Mouse (Mus musculus): ENCODE measurements around the gene Prkaa1.

Gene Prkaa1

GRCm38 (mm10) chr15:5143361-5144020 is at the start of gene Prkaa1:
Gene Prkaa1, plus strand, starts transcription at chr15:5143861.
- peak; percentile 77 to 80 for DNase-seq (ENCODE audit: low spot score in 2 of 2)

GRCm38 (mm10) chr15:5095534-5096301 is 47.9 kb upstream of the Prkaa1 start:
- no peak for DNase-seq (ENCODE audit: low spot score in 2 of 2)

- DNase-seq (ENCODE audit: low spot score in 2 of 2): no peak
These were observed 46.3 kb upstream of the Prkaa1 start for GRCm38 (mm10) chr15:5097376-5097775.

- no peak for DNase-seq (ENCODE audit: low spot score in 2 of 2)
These were observed 41.3 kb upstream of the Prkaa1 start for GRCm38 (mm10) chr15:5102312-5102711.

DNA sequence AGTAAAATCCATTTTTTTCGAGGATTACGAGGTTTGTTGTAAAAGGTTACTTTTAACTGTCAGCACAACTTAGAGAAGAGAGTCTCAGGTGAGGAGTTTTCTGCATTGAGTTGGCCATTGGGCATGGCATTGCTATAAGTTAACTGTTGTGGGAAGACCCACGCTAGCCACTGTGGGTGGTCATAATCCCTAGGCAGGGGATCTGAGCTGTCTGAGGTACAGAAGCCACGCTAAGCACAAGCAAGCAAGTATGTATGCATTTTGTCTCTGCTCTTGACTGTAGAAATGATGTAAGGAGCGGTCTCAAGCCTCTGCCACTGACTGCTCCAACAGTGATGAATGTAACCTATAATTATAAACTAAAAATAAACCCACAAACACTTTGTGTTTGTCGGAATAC is 37.8 kb upstream of the Prkaa1 start:
- no peak for DNase-seq (ENCODE audit: low spot score in 2 of 2)

DNA sequence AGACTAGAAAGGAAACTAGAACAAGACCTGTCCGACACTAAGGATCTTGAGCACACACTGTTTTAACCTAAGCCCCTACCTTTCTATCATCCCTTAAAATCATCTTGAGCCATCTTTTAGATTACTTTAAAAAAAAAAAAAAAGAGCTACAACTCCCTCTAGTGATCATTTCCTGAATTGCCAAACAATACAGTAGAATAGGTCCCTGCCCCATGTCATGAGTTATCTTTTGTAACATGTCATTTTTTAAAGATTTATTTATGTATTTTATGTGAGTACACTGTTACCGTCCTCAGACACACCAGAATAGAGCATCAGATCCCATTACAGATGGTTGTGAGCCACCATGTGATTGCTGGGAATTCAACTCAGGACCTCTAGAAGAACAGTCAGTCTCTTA is 37.4 kb upstream of the Prkaa1 start:
- DNase-seq (ENCODE audit: low spot score in 2 of 2): no peak

GRCm38 (mm10) chr15:5107686-5108654 is 35.7 kb upstream of the Prkaa1 start, which contains the start of gene Card6:
Gene Card6, minus strand, starts transcription at chr15:5108539.
- peak in 1 of 2 experiments; percentile 40 for DNase-seq (ENCODE audit: low spot score in 2 of 2)

- DNase-seq (ENCODE audit: low spot score in 2 of 2): no peak
These were observed 35.0 kb upstream of the Prkaa1 start for GRCm38 (mm10) chr15:5108655-5109040.

GRCm38 (mm10) chr15:5112651-5113050 is 31.0 kb upstream of the Prkaa1 start:
- DNase-seq (ENCODE audit: low spot score in 2 of 2): no peak

GRCm38 (mm10) chr15:5115173-5115572 is 28.5 kb upstream of the Prkaa1 start:
- no peak for DNase-seq (ENCODE audit: low spot score in 2 of 2)

- peak; percentile 98 for DNase-seq (ENCODE audit: low spot score in 2 of 2)
These were observed 27.2 kb upstream of the Prkaa1 start, which contains the start of gene Rpl37 for GRCm38 (mm10) chr15:5116270-5117030. Gene Rpl37, plus strand, starts transcription at chr15:5116645.

DNA sequence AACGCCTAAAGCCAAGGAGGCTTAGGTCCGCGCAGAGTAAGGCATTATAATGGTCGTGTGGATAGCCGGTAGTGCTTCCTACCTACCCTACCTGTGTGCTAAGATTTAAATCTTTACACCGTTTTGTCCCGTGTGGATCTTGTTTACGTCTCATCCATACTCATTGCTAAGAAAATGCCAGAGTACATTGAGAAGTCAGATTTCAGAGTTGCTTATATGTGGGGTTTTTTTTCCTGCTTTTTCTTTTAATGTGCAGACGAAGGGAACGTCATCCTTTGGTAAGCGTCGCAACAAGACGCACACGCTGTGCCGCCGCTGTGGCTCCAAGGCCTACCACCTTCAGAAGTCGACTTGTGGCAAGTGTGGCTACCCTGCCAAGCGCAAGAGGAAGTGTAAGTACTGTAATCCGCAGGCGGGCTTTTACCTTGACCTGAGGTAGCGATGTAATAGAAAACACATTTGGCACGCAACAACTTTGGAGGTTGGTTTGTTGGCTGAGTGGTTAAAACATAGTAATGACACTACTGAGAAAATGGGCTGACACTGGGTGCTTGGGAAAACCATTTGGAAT is 26.5 kb upstream of the Prkaa1 start:
- DNase-seq (ENCODE audit: low spot score in 2 of 2): peak; percentile 29 to 46

- no peak for DNase-seq (ENCODE audit: low spot score in 2 of 2)
These were observed 25.0 kb upstream of the Prkaa1 start for GRCm38 (mm10) chr15:5118626-5119025.

DNA sequence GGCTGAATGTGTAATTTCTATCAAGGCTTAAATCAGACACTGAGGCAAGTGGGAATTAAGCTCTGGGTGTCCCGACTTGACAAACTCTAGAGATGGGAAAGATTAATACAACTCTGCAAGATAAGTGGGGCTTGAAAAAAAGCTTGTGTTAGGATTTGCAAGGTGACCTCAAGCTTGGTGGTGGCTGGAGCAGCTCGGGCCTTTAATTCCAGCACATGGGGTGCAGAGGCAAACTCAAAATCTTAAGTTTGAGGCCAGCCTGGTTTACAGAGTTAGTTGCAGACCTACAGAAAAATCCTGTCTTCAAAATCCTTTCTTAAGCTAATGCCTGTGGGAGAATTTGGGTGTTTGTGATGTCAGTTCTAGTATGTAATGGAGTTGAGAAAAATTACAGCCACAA is 24.5 kb upstream of the Prkaa1 start:
- DNase-seq (ENCODE audit: low spot score in 2 of 2): no peak

DNA sequence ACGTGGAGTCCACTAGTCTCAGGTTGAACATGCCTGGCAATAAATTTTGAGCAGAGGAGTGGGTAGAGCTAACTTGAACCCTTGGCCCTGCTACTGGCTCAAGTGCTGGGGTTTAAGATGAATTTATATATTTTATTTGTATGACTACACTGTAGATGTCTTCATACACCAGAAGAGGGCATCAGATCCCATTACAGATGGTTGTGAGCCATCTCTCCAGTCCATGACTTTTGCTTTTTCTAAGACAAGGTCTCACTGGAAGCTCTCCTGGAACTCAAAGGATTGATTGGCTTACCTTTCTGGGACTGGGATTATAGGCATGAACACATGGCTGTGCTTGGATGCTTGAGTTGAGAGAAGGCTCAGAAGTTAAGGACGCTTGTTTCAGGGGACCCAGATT is 24.0 kb upstream of the Prkaa1 start:
- no peak for DNase-seq (ENCODE audit: low spot score in 2 of 2)

- no peak for DNase-seq (ENCODE audit: low spot score in 2 of 2)
These were observed 21.9 kb upstream of the Prkaa1 start for GRCm38 (mm10) chr15:5121535-5122313.

GRCm38 (mm10) chr15:5126456-5126855 is 17.2 kb upstream of the Prkaa1 start:
- DNase-seq (ENCODE audit: low spot score in 2 of 2): no peak

DNA sequence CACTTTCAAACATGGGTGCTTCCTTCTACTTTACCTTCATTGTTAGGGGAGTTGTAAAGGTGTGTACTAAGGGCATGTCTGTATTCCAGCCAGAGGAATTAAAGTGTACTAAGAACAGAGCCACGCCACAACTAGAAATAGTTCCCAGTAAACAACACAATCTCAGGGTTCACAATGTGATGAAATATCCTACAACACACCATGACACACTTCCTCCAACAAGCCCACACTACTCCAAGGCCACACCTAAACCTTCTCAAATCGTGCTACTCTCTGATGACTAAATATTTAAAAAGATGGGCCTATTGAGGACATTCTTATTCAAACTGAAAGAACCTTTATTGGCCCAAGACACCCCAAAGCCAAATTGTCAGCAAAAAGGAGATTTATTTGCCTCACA is 16.2 kb upstream of the Prkaa1 start:
- DNase-seq (ENCODE audit: low spot score in 2 of 2): no peak

- DNase-seq (ENCODE audit: low spot score in 2 of 2): no peak
These were observed 15.3 kb upstream of the Prkaa1 start for GRCm38 (mm10) chr15:5128176-5128940.

Data from spleen, postnatal 10 days (tissue).